Mouse (Mus musculus) MEL (cell line): Measurements from ENCODE around the gene 6330403K07Rik. TPM values are rescaled to one million over a fixed set of nuclear protein-coding genes. Genes with fewer than 3 reads are reported as not detected.

Experiments
- DNase-seq: peaks from one replicate; pipeline ENCODE4 v3.0.0; 2011; ENCODE audit warnings: low read depth, low spot score
- H3K27ac ChIP-seq: 2 replicates; pipeline ENCODE4 v1.5.1; 2012; ENCODE audit warnings: low read depth, mild to moderate bottlenecking, control low read depth, low read length, moderate library complexity; ENCODE audit not compliant: control insufficient read depth
- H3K27me3 ChIP-seq, 2 experiments: fragments of 150-350 bp in 1 of 2; sonication (generic) in 1 of 2; 2 replicates each; pipeline ENCODE4 v1.6.1; 2012; ENCODE audit warnings: low read length in 2 of 2, mild to moderate bottlenecking in 2 of 2, improper control_type of control experiment in 1 of 2, moderate library complexity in 1 of 2; ENCODE audit not compliant: insufficient read depth in 2 of 2, control insufficient read depth in 1 of 2
- H3K36me3 ChIP-seq, 2 experiments: 2 replicates each; pipeline ENCODE4 v1.6.1; 2012 to 2014; ENCODE audit warnings: low read length in 2 of 2, improper control_type of control experiment in 1 of 2, inconsistent platforms in 1 of 2, mild to moderate bottlenecking in 1 of 2; ENCODE audit not compliant: insufficient read depth in 2 of 2, control insufficient read depth in 1 of 2
- H3K4me1 ChIP-seq, 2 experiments: fragments of 150-350 bp in 1 of 2; sonication (generic) in 1 of 2; 2 replicates each; pipeline ENCODE4 v1.6.1; 2012; ENCODE audit warnings: low read length in 2 of 2, improper control_type of control experiment in 1 of 2, mild to moderate bottlenecking in 1 of 2; ENCODE audit not compliant: insufficient read depth in 2 of 2, control insufficient read depth in 1 of 2
- H3K4me3 ChIP-seq, 2 experiments: fragments of 150-350 bp in 1 of 2; sonication (generic) in 1 of 2; 2 replicates each; pipeline ENCODE4 v1.5.1; 2012; ENCODE audit warnings: low read depth in 2 of 2, low read length in 2 of 2, mild to moderate bottlenecking in 2 of 2, moderate library complexity in 2 of 2, control low read depth in 1 of 2, improper control_type of control experiment in 1 of 2; ENCODE audit not compliant: control insufficient read depth in 1 of 2, insufficient read depth in 1 of 2
- H3K79me2 ChIP-seq: 2 replicates; pipeline ENCODE4 v1.6.1; 2012; ENCODE audit warnings: mild to moderate bottlenecking, low read length, moderate library complexity; ENCODE audit not compliant: control insufficient read depth, poor library complexity, insufficient read depth
- H3K9ac ChIP-seq: 2 replicates; pipeline ENCODE4 v1.6.1; 2012; ENCODE audit warnings: low read depth, mild to moderate bottlenecking, control low read depth, low read length, moderate library complexity; ENCODE audit not compliant: control insufficient read depth, poor library complexity, severe bottlenecking
- H3K9me3 ChIP-seq: fragments of 150-350 bp; sonication (generic); replicated peaks from 2 replicates; pipeline ENCODE4 v1.6.1; 2012; ENCODE audit warnings: mild to moderate bottlenecking, low read length, improper control_type of control experiment, moderate library complexity; ENCODE audit not compliant: insufficient read depth
- BHLHE40 ChIP-seq: IDR thresholded peaks from 2 replicates; pipeline ENCODE4 v1.6.1; 2012; ENCODE audit warnings: low read depth, mild to moderate bottlenecking, inconsistent platforms, low read length, improper control_type of control experiment, borderline replicate concordance
- CHD2 ChIP-seq: IDR thresholded peaks from 2 replicates; pipeline ENCODE4 v1.6.1; 2011; ENCODE audit warnings: low read length, improper control_type of control experiment
- E2F4 ChIP-seq: IDR thresholded peaks from 2 replicates; pipeline ENCODE4 v1.6.1; 2011; ENCODE audit warnings: low read depth, low read length, improper control_type of control experiment, borderline replicate concordance
- EP300 ChIP-seq, 2 experiments: IDR thresholded peaks; 2 replicates each; pipeline ENCODE4 v1.6.1; 2011; ENCODE audit warnings: improper control_type of control experiment in 2 of 2, low read length in 2 of 2, low read depth in 1 of 2, mild to moderate bottlenecking in 1 of 2
- GABPA ChIP-seq: IDR thresholded peaks from 2 replicates; pipeline ENCODE4 v1.6.1; 2012; ENCODE audit warnings: low read depth, mild to moderate bottlenecking, inconsistent platforms, low read length, improper control_type of control experiment, moderate library complexity
- GATA1 ChIP-seq: IDR thresholded peaks from 2 replicates; pipeline ENCODE4 v1.6.1; 2011; ENCODE audit warnings: low read depth, low read length, improper control_type of control experiment
- KAT2A ChIP-seq: conservative IDR thresholded peaks from 2 replicates; pipeline ENCODE4 v1.6.1; 2012; ENCODE audit warnings: low read depth, low read length, improper control_type of control experiment, inconsistent platforms
- MAX ChIP-seq: IDR thresholded peaks from 2 replicates; pipeline ENCODE4 v1.6.1; 2011; ENCODE audit warnings: low read length, improper control_type of control experiment
- MXI1 ChIP-seq: IDR thresholded peaks from 2 replicates; pipeline ENCODE4 v1.6.1; 2011; ENCODE audit warnings: mild to moderate bottlenecking, low read depth, low read length, improper control_type of control experiment
- MYB ChIP-seq: IDR thresholded peaks from 2 replicates; pipeline ENCODE4 v1.6.1; 2011; ENCODE audit warnings: mild to moderate bottlenecking, low read depth, low read length, improper control_type of control experiment
- MYC ChIP-seq: IDR thresholded peaks from 2 replicates; pipeline ENCODE4 v1.6.1; 2011; ENCODE audit warnings: low read depth, mild to moderate bottlenecking, low read length, improper control_type of control experiment, moderate library complexity
- NELFE ChIP-seq: IDR thresholded peaks from 2 replicates; pipeline ENCODE4 v1.6.1; 2011; ENCODE audit warnings: low read depth, low read length, improper control_type of control experiment
- NRF1 ChIP-seq: IDR thresholded peaks from 2 replicates; pipeline ENCODE4 v1.6.1; 2014; ENCODE audit warnings: low read depth, mild to moderate bottlenecking, inconsistent platforms, low read length, improper control_type of control experiment, moderate library complexity; ENCODE audit not compliant: poor library complexity, insufficient read depth, severe bottlenecking
- POLR2A ChIP-seq, 2 experiments: IDR thresholded peaks; 2 replicates each; pipeline ENCODE4 v1.6.1; 2011 to 2012; ENCODE audit warnings: low read length in 2 of 2, mild to moderate bottlenecking in 2 of 2, control low read depth in 1 of 2, improper control_type of control experiment in 1 of 2, low read depth in 1 of 2, moderate library complexity in 1 of 2; ENCODE audit not compliant: control insufficient read depth in 1 of 2, insufficient read depth in 1 of 2, poor library complexity in 1 of 2
- POLR2AphosphoS2 ChIP-seq: IDR thresholded peaks from 2 replicates; pipeline ENCODE4 v1.6.1; 2011; ENCODE audit warnings: low read length, improper control_type of control experiment
- POLR2AphosphoS5 ChIP-seq: IDR thresholded peaks from 2 replicates; pipeline ENCODE4 v1.6.1; 2012; ENCODE audit warnings: low read depth, borderline replicate concordance, mild to moderate bottlenecking, inconsistent platforms, low read length, moderate library complexity, mixed read lengths
- RCOR1 ChIP-seq: IDR thresholded peaks from 2 replicates; pipeline ENCODE4 v1.6.1; 2012; ENCODE audit warnings: low read depth, mild to moderate bottlenecking, inconsistent platforms, low read length, improper control_type of control experiment
- SIN3A ChIP-seq: IDR thresholded peaks from 2 replicates; pipeline ENCODE4 v1.6.1; 2012; ENCODE audit warnings: low read length, improper control_type of control experiment, inconsistent platforms
- SMC3 ChIP-seq: IDR thresholded peaks from 2 replicates; pipeline ENCODE4 v1.6.1; 2011; ENCODE audit warnings: low read depth, low read length, improper control_type of control experiment
- TAL1 ChIP-seq: IDR thresholded peaks from 2 replicates; pipeline ENCODE4 v1.6.1; 2012; ENCODE audit warnings: mild to moderate bottlenecking, inconsistent platforms, low read length, moderate library complexity, mixed read lengths
- UBTF ChIP-seq: IDR thresholded peaks from 2 replicates; pipeline ENCODE4 v1.6.1; 2012; ENCODE audit warnings: low read depth, mild to moderate bottlenecking, inconsistent platforms, low read length, improper control_type of control experiment, moderate library complexity, borderline replicate concordance; ENCODE audit not compliant: insufficient read depth
- USF1 ChIP-seq: IDR thresholded peaks from 2 replicates; pipeline ENCODE4 v1.6.1; 2014; ENCODE audit warnings: low read depth, mild to moderate bottlenecking, inconsistent platforms, low read length, improper control_type of control experiment, moderate library complexity
- ZKSCAN1 ChIP-seq: IDR thresholded peaks from 2 replicates; pipeline ENCODE4 v1.6.1; 2012; ENCODE audit warnings: low read depth, mild to moderate bottlenecking, inconsistent platforms, low read length, improper control_type of control experiment, moderate library complexity
- ZMIZ1 ChIP-seq: IDR thresholded peaks from 2 replicates; pipeline ENCODE4 v1.6.1; 2012; ENCODE audit warnings: low read depth, mild to moderate bottlenecking, inconsistent platforms, low read length, improper control_type of control experiment, moderate library complexity
- ZNF384 ChIP-seq: IDR thresholded peaks from 2 replicates; pipeline ENCODE4 v1.6.1; 2012; ENCODE audit warnings: low read depth, mild to moderate bottlenecking, inconsistent platforms, low read length, improper control_type of control experiment
- polyA plus RNA-seq, 2 experiments: library from polyadenylated mRNA; stranded (reverse) in 1 of 2; unstranded in 1 of 2; fragments of >175 nt in 1 of 2; fragments of >200 nt in 1 of 2; gene quantifications; 2 replicates each; pipeline versions ENCODE4 v1.2.1 to v1.2.4; 2012; ENCODE audit warnings: low replicate concordance in 2 of 2, low read depth in 1 of 2; ENCODE audit not compliant: insufficient read length in 2 of 2, insufficient read depth in 1 of 2, missing spikeins in 1 of 2
- total RNA-seq: library from RNA; depleted of rRNA; stranded (reverse); fragments of 300-350 nt; gene quantifications from 2 replicates; pipeline ENCODE4 v1.2.3, GENCODE M21; 2012; rRNA removed

The 6330403K07Rik gene
- total RNA-seq = 0.10 and 0.15 TPM in 2 replicates
- polyA plus RNA-seq = under 1 TPM in 1 of 2 experiments, not detected in 1; 0.82 TPM

- Histone ChIP-seq H3K4me3 (no peak within 1 kb of the TSS), H3K9me3 (no peaks in the 10 kb centered on the region), H3K27ac (no peak within 1 kb of the TSS), H3K36me3 (no peaks in the 10 kb centered on the region), H3K9ac (no peak within 1 kb of the TSS), H3K4me1 (peaks cover 0 to 3% of the 10 kb centered on the region in 2 experiments; a peak in 2 of 4 replicates), H3K27me3 (no peaks in the 10 kb centered on the region), H3K79me2 (no peaks in the 10 kb centered on the region)
- TF ChIP-seq GABPA (no peak), E2F4 (no peak), NELFE (no peak), BHLHE40 (no peak), ZNF384 (no peak), CHD2 (no peak), MXI1 (no peak), UBTF (no peak), SMC3 (no peak), TAL1 (no peak), POLR2AphosphoS2 (no peak), ZMIZ1 (no peak), SIN3A (no peak), RCOR1 (no peak), KAT2A (no peak), USF1 (no peak), ZKSCAN1 (no peak), MYC (no peak), MAX (no peak)
- no peak for DNase-seq
Observed at GRCm38 (mm10) chr11:71033163-71033761, at the start of gene 6330403K07Rik. Gene 6330403K07Rik (minus strand): TSS chr11:71033513.

- no peak for TF ChIP-seq MYB
- no peak for TF ChIP-seq RCOR1
- TF ChIP-seq POLR2AphosphoS5 = no peak
- TF ChIP-seq GABPA = no peak
- TF ChIP-seq EP300 (IDR thresholded peaks at IDR 0.05; ENCODE audit: low read depth in 1 of 2, low read length in 2 of 2) = no peak
- no peak for TF ChIP-seq NRF1
- TF ChIP-seq POLR2A (IDR thresholded peaks at IDR 0.05; ENCODE audit: control insufficient read depth in 1 of 2, insufficient read depth in 1 of 2, low read depth in 1 of 2, low read length in 2 of 2, poor library complexity in 1 of 2) = no peak
- no peak for TF ChIP-seq UBTF
- TF ChIP-seq GATA1 = no peak
- Histone ChIP-seq H3K36me3 (no peaks in the 10 kb centered on the region), H3K27me3 (no peaks in the 10 kb centered on the region), H3K79me2 (no peaks in the 10 kb centered on the region), H3K27ac (no peak overlapping the region), H3K9ac (no peak overlapping the region), H3K4me1 (no peaks in the 10 kb centered on the region), H3K4me3 (no peak overlapping the region), H3K9me3 (no peaks in the 10 kb centered on the region)
- no peak for DNase-seq
Observed at GRCm38 (mm10) chr11:71076342-71076741, 43.0 kb upstream of the 6330403K07Rik start.
